Mouse (Mus musculus) small intestine, adult 2 months (tissue): ENCODE measurements around the gene Tmod2. TPM values are rescaled to one million over a fixed set of nuclear protein-coding genes. Genes with fewer than 3 reads are reported as not detected.

Source experiments
- H3K27ac ChIP-seq: fragments of 200-500 bp; 2 replicates; pipeline ENCODE4 v1.5.1; 2012; ENCODE audit warnings: low read depth, low read length, control low read depth, inconsistent platforms; ENCODE audit not compliant: insufficient read depth
- H3K27me3 ChIP-seq: fragments of 200-500 bp; 2 replicates; pipeline ENCODE4 v1.6.1; 2012; ENCODE audit warnings: mild to moderate bottlenecking, moderate library complexity, low read length, inconsistent platforms; ENCODE audit not compliant: control insufficient read depth, insufficient read depth
- H3K36me3 ChIP-seq: fragments of 200-500 bp; 2 replicates; pipeline ENCODE4 v1.6.1; 2012; ENCODE audit warnings: mild to moderate bottlenecking, low read length, control low read depth, inconsistent platforms; ENCODE audit not compliant: control insufficient read depth, insufficient read depth
- H3K4me1 ChIP-seq: fragments of 200-500 bp; 2 replicates; pipeline ENCODE4 v1.6.1; 2012; ENCODE audit warnings: low read length, inconsistent platforms, mixed read lengths; ENCODE audit not compliant: control insufficient read depth, insufficient read depth, insufficient read length
- H3K4me3 ChIP-seq: fragments of 200-500 bp; 2 replicates; pipeline ENCODE4 v1.5.1; 2012; ENCODE audit warnings: low read depth, mild to moderate bottlenecking, control low read depth, inconsistent platforms, low read length, moderate library complexity
- CTCF ChIP-seq: fragments of 200-500 bp; IDR thresholded peaks from 2 replicates; pipeline ENCODE4 v1.5.1; 2012; ENCODE audit warnings: low read depth, mild to moderate bottlenecking, control low read depth, inconsistent platforms, low read length, moderate library complexity, mixed read lengths; ENCODE audit not compliant: insufficient replicate concordance, insufficient read length; ENCODE audit errors: extremely low read depth
- POLR2A ChIP-seq: fragments of 200-500 bp; IDR thresholded peaks from 2 replicates; pipeline ENCODE4 v1.6.1; 2012; ENCODE audit warnings: low read depth, mild to moderate bottlenecking, control low read depth, inconsistent platforms, low read length, moderate library complexity
- WGBS: fragments of 180-500 bp; shearing (Covaris S2); methylation state at CpG from one replicate; pipeline ENCODE4 v1.1.7; 2018; 5-methylcytosine and 5-hydroxymethylcytosine counted together
- polyA plus RNA-seq: library from polyadenylated mRNA; depleted of rRNA; stranded (reverse); fragments of >200 nt; gene quantifications from 2 replicates; pipeline ENCODE4 v1.2.3, GENCODE M21; 2012

Tmod2 gene
- polyA plus RNA-seq, 1 experiment = 0.42 TPM

DNA sequence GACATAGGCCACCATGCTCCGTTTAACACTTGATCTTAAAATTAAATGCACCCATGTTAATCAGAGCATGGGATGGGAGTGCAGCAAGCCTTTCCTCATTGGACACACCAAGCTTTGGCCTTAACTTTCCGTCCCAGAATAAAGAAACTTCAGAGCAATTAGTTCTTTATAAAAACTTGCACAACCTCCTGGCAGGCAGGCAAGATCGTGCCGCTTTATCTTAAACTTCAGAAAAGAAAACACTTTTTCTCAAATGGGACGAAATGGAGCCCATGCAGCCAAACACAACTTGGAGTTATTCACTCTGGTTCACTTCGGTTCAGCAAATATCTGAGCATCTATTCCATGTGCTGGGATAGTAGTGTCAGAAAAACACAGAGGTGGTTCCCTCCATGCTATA, 31.8 kb downstream of the Tmod2 start:
- H3K4me1 ChIP-seq = no peaks in the 10 kb centered on the region; the same call in 1 of the 2 replicates
- no peak overlapping the region for H3K27ac ChIP-seq
- WGBS = 86% methylated on average over 6 of the region's 6 CpGs
- TF ChIP-seq CTCF = no peak
- no peak for TF ChIP-seq POLR2A
- H3K4me3 ChIP-seq = no peak overlapping the region
- no peaks in the 10 kb centered on the region for H3K27me3 ChIP-seq
- no peaks in the 10 kb centered on the region for H3K36me3 ChIP-seq

GRCm38 (mm10) chr9:75571036-75571942, 39.8 kb downstream of the Tmod2 start:
- Histone ChIP-seq H3K27me3 (no peaks in the 10 kb centered on the region), H3K4me3 (no peak overlapping the region), H3K27ac (no peak overlapping the region), H3K36me3 (no peaks in the 10 kb centered on the region), H3K4me1 (no peaks in the 10 kb centered on the region)
- TF ChIP-seq POLR2A (no peak), CTCF (no peak)
- 88% methylated on average over 5 of the region's 5 CpGs for WGBS

- no peak for TF ChIP-seq POLR2A
- TF ChIP-seq CTCF = no peak
- WGBS = 89% methylated on average over 6 of the region's 6 CpGs
- H3K27ac ChIP-seq = no peak overlapping the region
- no peaks in the 10 kb centered on the region for H3K27me3 ChIP-seq
- H3K36me3 ChIP-seq = no peaks in the 10 kb centered on the region
- H3K4me1 ChIP-seq = peaks cover 3% of the 10 kb centered on the region; the same call in 1 of the 2 replicates
- H3K4me3 ChIP-seq = no peak overlapping the region
Measured at GRCm38 (mm10) chr9:75568399-75568798, 42.7 kb downstream of the Tmod2 start.

- Histone ChIP-seq H3K4me1 (peaks cover 9% of the 10 kb centered on the region), H3K27ac (no peak overlapping the region), H3K27me3 (no peaks in the 10 kb centered on the region), H3K4me3 (no peak overlapping the region), H3K36me3 (no peaks in the 10 kb centered on the region)
- TF ChIP-seq POLR2A (no peak), CTCF (no peak)
- 90% methylated on average over 6 of the region's 6 CpGs for WGBS
Measured at GRCm38 (mm10) chr9:75564892-75565291, 46.2 kb downstream of the Tmod2 start.

DNA sequence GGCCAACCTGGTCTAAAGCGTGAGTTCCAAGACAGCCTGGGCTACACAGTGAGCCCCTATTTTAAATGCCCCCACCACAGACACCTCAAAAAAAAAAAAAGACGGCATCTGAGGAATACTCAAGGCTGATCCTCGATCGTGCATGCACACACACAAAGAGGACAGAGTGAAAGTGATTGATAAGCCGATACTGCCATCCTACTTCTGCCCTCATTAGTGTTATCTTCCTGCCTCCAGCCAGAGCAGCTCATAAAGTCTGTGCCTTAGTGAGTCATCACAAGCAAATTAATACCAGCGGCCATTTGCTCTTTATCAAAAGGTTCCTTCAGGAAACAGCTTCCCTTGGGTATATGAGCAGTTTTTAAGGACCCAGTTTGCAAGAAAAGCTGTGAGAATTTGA, 47.5 kb downstream of the Tmod2 start:
- TF ChIP-seq POLR2A (no peak), CTCF (no peak)
- Histone ChIP-seq H3K27ac (no peak overlapping the region), H3K36me3 (no peaks in the 10 kb centered on the region), H3K4me1 (peaks cover 9% of the 10 kb centered on the region), H3K27me3 (no peaks in the 10 kb centered on the region), H3K4me3 (no peak overlapping the region)
- 33% methylated on average over 6 of the region's 6 CpGs for WGBS

DNA sequence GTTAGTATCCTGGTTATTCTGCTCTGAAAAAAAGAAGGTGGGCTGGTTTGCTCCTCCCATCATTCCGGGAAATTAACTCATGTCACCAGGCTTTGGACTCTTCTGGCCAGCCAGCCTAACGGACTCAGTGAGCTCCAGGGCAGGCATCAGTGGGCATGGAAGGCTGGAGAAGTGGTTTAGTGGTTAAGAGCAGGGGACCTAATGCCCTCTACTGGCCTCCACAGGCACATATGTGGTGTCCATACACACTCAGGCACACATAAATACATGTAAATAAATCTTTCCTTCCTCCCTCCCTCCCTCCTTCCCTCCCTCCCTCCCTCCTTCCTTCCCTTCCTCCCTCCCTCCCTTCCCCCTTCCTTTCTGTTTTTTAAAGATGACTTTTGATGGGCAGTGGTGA, 47.9 kb downstream of the Tmod2 start:
- Histone ChIP-seq H3K27me3 (no peaks in the 10 kb centered on the region), H3K27ac (no peak overlapping the region), H3K36me3 (no peaks in the 10 kb centered on the region), H3K4me1 (peaks cover 9% of the 10 kb centered on the region), H3K4me3 (no peak overlapping the region)
- no peak for TF ChIP-seq CTCF
- no peak for TF ChIP-seq POLR2A
- WGBS = 74% methylated on average over 2 of the region's 2 CpGs

- no peak overlapping the region for H3K4me3 ChIP-seq
- H3K4me1 ChIP-seq = peaks cover 12% of the 10 kb centered on the region
- no peak overlapping the region for H3K27ac ChIP-seq
- no peaks in the 10 kb centered on the region for H3K27me3 ChIP-seq
- no peaks in the 10 kb centered on the region for H3K36me3 ChIP-seq
- TF ChIP-seq CTCF (no peak), POLR2A (no peak)
- 78% methylated on average over 13 of the region's 13 CpGs for WGBS
Measured at GRCm38 (mm10) chr9:75561040-75561669, 50.0 kb downstream of the Tmod2 start.
